Mouse (Mus musculus) neural tube, embryonic 11.5 days (tissue): ENCODE results near the gene Tomm40. TPM values are rescaled to one million over a fixed set of nuclear protein-coding genes. Genes with fewer than 3 reads are reported as not detected.
"Not testable (repeated sequence)": the region's sequence is repeated elsewhere in the genome, so short reads cannot be mapped to it uniquely, and the experiment has no call there.

ENCODE experiments used
- ATAC-seq: fragments of 200-750 bp; cut with Nextera tagmentation; 2 replicates; pipeline ENCODE4 v1.8.0; 2017; ENCODE audit warnings: moderate number of reproducible peaks, mild to moderate bottlenecking, moderate TSS enrichment, moderate library complexity; ENCODE audit not compliant: insufficient read depth, low FRiP score, low TSS enrichment
- DNase-seq: peaks from one replicate; pipeline ENCODE4 v3.0.0-alpha.2; 2015; ENCODE audit warnings: low spot score
- H3K27ac ChIP-seq: fragments of 300-500 bp; sonication (generic); 2 replicates; pipeline ENCODE4 v1.5.1; 2014; ENCODE audit warnings: low read depth, mild to moderate bottlenecking, low read length
- H3K27me3 ChIP-seq: fragments of 300-500 bp; sonication (generic); 2 replicates; pipeline ENCODE4 v1.6.1; 2014; ENCODE audit warnings: mild to moderate bottlenecking, low read length, mixed read lengths; ENCODE audit not compliant: control insufficient read depth, insufficient read depth
- H3K36me3 ChIP-seq: fragments of 300-500 bp; sonication (generic); 2 replicates; pipeline ENCODE4 v1.6.1; 2014; ENCODE audit warnings: mild to moderate bottlenecking, low read length, moderate library complexity, mixed read lengths; ENCODE audit not compliant: control insufficient read depth, insufficient read depth
- H3K4me1 ChIP-seq: fragments of 300-500 bp; sonication (generic); 2 replicates; pipeline ENCODE4 v1.6.1; 2014; ENCODE audit warnings: low read length, mixed read lengths; ENCODE audit not compliant: control insufficient read depth, insufficient read depth
- H3K4me2 ChIP-seq: fragments of 300-500 bp; sonication (generic); 2 replicates; pipeline ENCODE4 v1.6.1; 2014; ENCODE audit warnings: low read depth, mild to moderate bottlenecking, moderate library complexity
- H3K4me3 ChIP-seq: fragments of 300-500 bp; sonication (generic); 2 replicates; pipeline ENCODE4 v1.5.1; 2014; ENCODE audit warnings: low read depth, low read length
- H3K9ac ChIP-seq: fragments of 300-500 bp; sonication (generic); 2 replicates; pipeline ENCODE4 v1.6.1; 2014; ENCODE audit warnings: mild to moderate bottlenecking, low read length
- H3K9me3 ChIP-seq: fragments of 300-500 bp; sonication (generic); 2 replicates; pipeline ENCODE4 v1.6.1; 2016; ENCODE audit warnings: low read length; ENCODE audit not compliant: control insufficient read depth
- WGBS: fragments of 180-500 bp; shearing (Covaris S2); extraction: QIAGEN DNeasy Blood & Tissue Kit; methylation state at CpG from one replicate; pipeline ENCODE4 v1.1.7; 2014; 5-methylcytosine and 5-hydroxymethylcytosine counted together
- polyA plus RNA-seq: library from polyadenylated mRNA; unstranded; fragments of >200 nt; fragmentation: Nextera tagmentation; extraction: Ambion mirVana; gene quantifications from 2 replicates; pipeline ENCODE4 v1.2.1, GENCODE M21; 2014

The Tomm40 gene
- polyA plus RNA-seq, 1 experiment from 2014 or later, result 155 TPM

GRCm38 (mm10) chr7:19688101-19688500 lies 27.1 kb downstream of the Tomm40 start:
- H3K27me3 ChIP-seq, result no peaks in the 10 kb centered on the region
- DNase-seq, result no peak
- 90% methylated on average over 10 of the region's 10 CpGs for WGBS

GRCm38 (mm10) chr7:19686927-19687583 lies 28.2 kb downstream of the Tomm40 start:
- ATAC-seq, H3K9ac ChIP-seq, H3K4me1 ChIP-seq, H3K27ac ChIP-seq, H3K27me3 ChIP-seq, DNase-seq, H3K4me2 ChIP-seq, H3K36me3 ChIP-seq, H3K9me3 ChIP-seq, H3K4me3 ChIP-seq: not testable (repeated sequence)
- 72% methylated on average over 8 of the region's 8 CpGs for WGBS

More at GRCm38 (mm10) chr7:19688101-19688500, 27.1 kb downstream of the Tomm40 start:
- Histone ChIP-seq H3K4me1 (no peaks in the 10 kb centered on the region), H3K9ac (no peak overlapping the region), H3K27ac (no peak overlapping the region), H3K9me3 (no peaks in the 10 kb centered on the region), H3K4me3 (no peak overlapping the region), H3K36me3 (no peaks in the 10 kb centered on the region), H3K4me2 (no peak overlapping the region)
- ATAC-seq, result no peak

GRCm38 (mm10) chr7:19686521-19686920 lies 28.7 kb downstream of the Tomm40 start:
- WGBS, result 85% methylated on average over 6 of the region's 6 CpGs
- H3K9me3 ChIP-seq, result no peaks in the 10 kb centered on the region
- H3K36me3 ChIP-seq, result no peaks in the 10 kb centered on the region
- DNase-seq (no peak), ATAC-seq (no peak)
- no peak overlapping the region for H3K4me2 ChIP-seq
- H3K27me3 ChIP-seq, result no peaks in the 10 kb centered on the region
- H3K27ac ChIP-seq, result no peak overlapping the region
- no peak overlapping the region for H3K4me3 ChIP-seq
- no peak overlapping the region for H3K9ac ChIP-seq
- no peaks in the 10 kb centered on the region for H3K4me1 ChIP-seq

- 64% methylated on average over 4 of the region's 4 CpGs for WGBS
- DNase-seq, result no peak
- Histone ChIP-seq H3K9me3 (no peaks in the 10 kb centered on the region), H3K9ac (no peak overlapping the region), H3K36me3 (no peaks in the 10 kb centered on the region), H3K4me2 (no peak overlapping the region), H3K27me3 (no peaks in the 10 kb centered on the region), H3K4me3 (no peak overlapping the region), H3K27ac (no peak overlapping the region), H3K4me1 (no peaks in the 10 kb centered on the region)
- ATAC-seq, result no peak
Observed at GRCm38 (mm10) chr7:19685374-19685773, 29.9 kb downstream of the Tomm40 start.

GRCm38 (mm10) chr7:19683771-19684201 lies 31.5 kb downstream of the Tomm40 start:
- ATAC-seq (no peak), DNase-seq (no peak)
- WGBS, result 86% methylated on average over 6 of the region's 6 CpGs

GRCm38 (mm10) chr7:19682979-19683378 lies 32.3 kb downstream of the Tomm40 start:
- no peaks in the 10 kb centered on the region for H3K4me1 ChIP-seq
- DNase-seq (no peak), ATAC-seq (no peak)
- H3K27ac ChIP-seq, result no peak overlapping the region
- no peak overlapping the region for H3K4me2 ChIP-seq
- H3K27me3 ChIP-seq, result no peaks in the 10 kb centered on the region
- no peaks in the 10 kb centered on the region for H3K36me3 ChIP-seq
- no peaks in the 10 kb centered on the region for H3K9me3 ChIP-seq
- no peak overlapping the region for H3K4me3 ChIP-seq
- 79% methylated on average over 3 of the region's 3 CpGs for WGBS
- H3K9ac ChIP-seq, result no peak overlapping the region

More at GRCm38 (mm10) chr7:19683771-19684201, 31.5 kb downstream of the Tomm40 start:
- Histone ChIP-seq H3K9me3 (no peaks in the 10 kb centered on the region), H3K4me3 (no peak overlapping the region), H3K27ac (no peak overlapping the region), H3K4me1 (no peaks in the 10 kb centered on the region), H3K27me3 (no peaks in the 10 kb centered on the region), H3K4me2 (no peak overlapping the region), H3K9ac (no peak overlapping the region), H3K36me3 (no peaks in the 10 kb centered on the region)

GRCm38 (mm10) chr7:19681202-19681694 lies 34.0 kb downstream of the Tomm40 start, which contains the start of the genes Gm44805 and Apoc4:
Gene Gm44805, minus strand, starts transcription at chr7:19681423.
Gene Apoc4, minus strand, starts transcription at chr7:19681479.
- Histone ChIP-seq H3K27me3 (no peaks in the 10 kb centered on the region), H3K4me1 (no peaks in the 10 kb centered on the region), H3K27ac (no peak within 1 kb of the TSS), H3K4me3 (no peak within 1 kb of the TSS), H3K9me3 (no peaks in the 10 kb centered on the region), H3K36me3 (no peaks in the 10 kb centered on the region), H3K4me2 (no peak within 1 kb of the TSS), H3K9ac (no peak within 1 kb of the TSS)
- whole genome bisulfite sequencing, result 61% methylated on average over 8 of the region's 8 CpGs
- ATAC-seq (no peak), DNase-seq (no peak)

GRCm38 (mm10) chr7:19680702-19681101 lies 34.5 kb downstream of the Tomm40 start:
- Histone ChIP-seq H3K4me1 (no peaks in the 10 kb centered on the region), H3K4me2 (no peak overlapping the region), H3K4me3 (no peak overlapping the region), H3K36me3 (no peaks in the 10 kb centered on the region), H3K9me3 (no peaks in the 10 kb centered on the region), H3K27me3 (no peaks in the 10 kb centered on the region), H3K27ac (no peak overlapping the region), H3K9ac (no peak overlapping the region)
- no peak for DNase-seq
- no peak for ATAC-seq
- 89% methylated on average over 2 of the region's 2 CpGs for WGBS

GRCm38 (mm10) chr7:19678901-19679300 lies 36.3 kb downstream of the Tomm40 start:
- DNase-seq (no peak), ATAC-seq (no peak)
- Histone ChIP-seq H3K4me1 (no peaks in the 10 kb centered on the region), H3K27ac (no peak overlapping the region), H3K9ac (no peak overlapping the region), H3K4me2 (no peak overlapping the region), H3K27me3 (no peaks in the 10 kb centered on the region), H3K4me3 (no peak overlapping the region), H3K36me3 (no peaks in the 10 kb centered on the region), H3K9me3 (no peaks in the 10 kb centered on the region)
- 94% methylated on average over 3 of the region's 3 CpGs for WGBS
